Mouse (Mus musculus): ENCODE data around the gene Sf3a3. TPM values are rescaled to one million over a fixed set of nuclear protein-coding genes. Genes with fewer than 3 reads are reported as not detected.

Gene Sf3a3
- total RNA-seq, 1 experiment = 117 TPM

DNA sequence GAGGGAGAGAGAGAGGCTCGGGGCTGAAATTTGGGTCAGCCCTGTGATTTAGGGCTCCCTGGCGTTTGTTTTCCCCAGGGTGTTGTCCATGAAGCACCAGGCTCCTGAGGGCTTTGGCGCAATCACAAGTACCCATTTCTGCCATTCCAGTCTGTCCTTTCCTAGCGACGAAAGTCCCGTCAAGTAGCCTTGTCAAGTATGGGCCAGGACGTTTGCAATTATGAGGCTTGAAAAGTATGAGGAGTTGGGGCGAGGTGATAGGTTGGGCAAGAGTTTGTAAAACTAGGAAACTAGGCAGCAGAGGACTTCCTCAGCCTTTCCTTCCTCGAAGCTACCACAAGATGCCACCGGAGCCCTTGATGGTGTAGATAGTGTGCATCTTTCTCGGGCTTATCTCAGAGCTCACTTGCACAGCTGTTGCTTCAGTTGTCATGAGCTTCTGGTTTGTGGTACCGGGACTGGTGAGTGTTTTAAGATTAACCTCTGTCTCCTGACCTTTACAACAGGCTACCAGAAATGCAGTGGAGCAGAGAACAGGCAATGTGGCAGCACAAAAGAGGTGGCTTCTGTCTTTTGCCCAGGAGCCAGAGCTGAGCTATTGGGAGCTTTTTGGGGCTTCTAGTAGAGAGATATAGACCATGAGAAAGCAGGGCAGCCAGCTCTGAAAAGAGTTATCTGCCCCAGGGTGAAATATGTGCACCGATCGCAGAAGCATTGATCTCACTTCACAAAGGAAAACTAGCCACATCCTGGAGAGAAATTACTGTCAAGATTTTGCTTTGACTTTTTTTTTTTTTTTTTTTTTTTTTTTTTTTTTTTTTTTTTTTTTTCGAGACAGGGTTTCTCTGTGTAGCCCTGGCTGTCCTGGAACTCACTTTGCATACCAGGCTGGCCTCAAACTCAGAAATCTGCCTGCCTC, 38.0 kb downstream of the Sf3a3 start:
- H3K4me1 ChIP-seq (ENCODE audit: control insufficient read depth in 2 of 2, insufficient read depth in 2 of 2, low read length in 2 of 2, poor library complexity in 1 of 2) = peaks cover 0 to 2% of the 10 kb centered on the region in 2 experiments; a peak in 1 of 4 replicates
- H3K9ac ChIP-seq (ENCODE audit: insufficient read depth, low read depth, low read length, poor library complexity, severe bottlenecking) = no peak overlapping the region
- no peaks in the 10 kb centered on the region for H3K9me3 ChIP-seq (ENCODE audit: control insufficient read depth, insufficient read depth, low read depth, low read length)
- H3K27ac ChIP-seq (ENCODE audit: insufficient read depth, low read depth, low read length, poor library complexity, severe bottlenecking) = no peak overlapping the region
- no peak for DNase-seq (ENCODE audit: low read depth, low spot score)
- no peak for TF ChIP-seq HCFC1 (IDR thresholded peaks at IDR 0.05; ENCODE audit: borderline replicate concordance, insufficient read depth, low read length)
- TF ChIP-seq ZNF384 (IDR thresholded peaks at IDR 0.05; ENCODE audit: low read depth, low read length) = peak; percentile 74
- H3K36me3 ChIP-seq (ENCODE audit: control insufficient read depth, insufficient read depth, low read length, poor library complexity, severe bottlenecking) = no peaks in the 10 kb centered on the region
- in situ Hi-C loops (cut with MboI; ENCODE audit: low sequenced_read_pairs in 2 of 2, unreplicated experiment in 2 of 2) = no loop called here
- H3K4me3 ChIP-seq (ENCODE audit: insufficient read depth in 1 of 2, low read depth in 1 of 2, low read length in 2 of 2, poor library complexity in 1 of 2, severe bottlenecking in 1 of 2) = peak overlapping the region; percentile 88 to 90

DNA sequence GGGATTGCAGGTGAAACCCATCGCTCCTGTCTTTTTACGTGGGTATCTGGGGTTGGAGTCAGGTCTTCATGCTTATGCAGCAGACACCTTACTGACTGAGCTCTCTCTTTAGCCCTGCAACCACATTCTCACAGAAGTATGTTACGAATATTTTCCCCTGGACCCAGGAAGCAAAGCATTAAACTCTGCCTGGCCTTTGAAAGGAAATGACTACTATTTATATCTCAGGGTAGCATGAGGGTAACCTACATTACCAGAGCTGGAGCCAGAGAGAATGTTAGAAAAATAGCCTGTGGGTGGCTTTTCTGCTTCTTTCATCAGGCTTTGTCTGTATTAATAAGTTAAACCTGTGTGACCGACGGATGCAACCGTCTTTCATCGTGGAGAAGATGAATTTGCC, 41.0 kb downstream of the Sf3a3 start:
- DNase-seq (ENCODE audit: low read depth, low spot score) = no peak
- no peak overlapping the region for H3K4me3 ChIP-seq (ENCODE audit: insufficient read depth in 1 of 2, low read depth in 1 of 2, low read length in 2 of 2, poor library complexity in 1 of 2, severe bottlenecking in 1 of 2)
- H3K4me1 ChIP-seq (ENCODE audit: control insufficient read depth in 2 of 2, insufficient read depth in 2 of 2, low read length in 2 of 2, poor library complexity in 1 of 2) = peaks cover 0 to 5% of the 10 kb centered on the region in 2 experiments; a peak in 1 of 4 replicates
- H3K27ac ChIP-seq (ENCODE audit: insufficient read depth, low read depth, low read length, poor library complexity, severe bottlenecking) = no peak overlapping the region
- no peak overlapping the region for H3K9ac ChIP-seq (ENCODE audit: insufficient read depth, low read depth, low read length, poor library complexity, severe bottlenecking)
- no peaks in the 10 kb centered on the region for H3K36me3 ChIP-seq (ENCODE audit: control insufficient read depth, insufficient read depth, low read length, poor library complexity, severe bottlenecking)
- in situ Hi-C loops (cut with MboI; ENCODE audit: low sequenced_read_pairs in 2 of 2, unreplicated experiment in 2 of 2) = no loop called here
- H3K9me3 ChIP-seq (ENCODE audit: control insufficient read depth, insufficient read depth, low read depth, low read length) = no peaks in the 10 kb centered on the region
- no peak for TF ChIP-seq ZC3H11A (IDR thresholded peaks at IDR 0.05; ENCODE audit: borderline replicate concordance, low read depth, low read length)
- no peak for TF ChIP-seq HCFC1 (IDR thresholded peaks at IDR 0.05; ENCODE audit: borderline replicate concordance, insufficient read depth, low read length)
- TF ChIP-seq MAFK (IDR thresholded peaks at IDR 0.05; ENCODE audit: insufficient read depth, low read depth, low read length) = no peak
- no peak for TF ChIP-seq ZNF384 (IDR thresholded peaks at IDR 0.05; ENCODE audit: low read depth, low read length)
- no peak for TF ChIP-seq CHD2 (IDR thresholded peaks at IDR 0.05; ENCODE audit: low read depth, low read length)

DNA sequence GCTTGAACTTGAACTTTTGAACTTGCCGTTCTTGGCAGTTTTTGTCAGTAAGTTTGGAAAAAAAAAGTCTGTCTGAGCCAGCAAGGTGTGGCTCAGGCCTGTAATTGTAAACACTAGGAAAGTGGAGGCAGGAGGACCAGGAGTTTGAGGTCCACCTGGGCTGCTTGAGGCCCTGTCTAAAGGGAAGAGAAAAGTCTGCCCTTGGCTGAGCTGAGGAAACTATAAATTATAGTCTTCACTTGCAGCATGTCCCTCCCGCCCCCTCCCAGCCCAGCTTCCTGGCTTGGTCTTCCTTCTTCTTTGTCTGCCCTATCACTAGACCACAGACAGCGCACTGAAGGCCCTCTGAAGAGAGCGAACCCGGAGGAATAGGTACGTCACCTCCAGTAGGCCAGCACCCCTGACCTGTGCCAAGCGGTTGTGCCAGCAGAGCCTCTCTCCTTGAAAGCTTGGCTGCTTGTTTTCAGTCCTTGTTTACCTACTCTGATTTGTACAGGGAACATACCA, 44.8 kb downstream of the Sf3a3 start:
- Histone ChIP-seq H3K9ac (ENCODE audit: insufficient read depth, low read depth, low read length, poor library complexity, severe bottlenecking) (no peak overlapping the region), H3K4me1 (ENCODE audit: control insufficient read depth in 2 of 2, insufficient read depth in 2 of 2, low read length in 2 of 2, poor library complexity in 1 of 2) (peaks cover 0 to 5% of the 10 kb centered on the region in 2 experiments; a peak in 1 of 4 replicates), H3K9me3 (ENCODE audit: control insufficient read depth, insufficient read depth, low read depth, low read length) (no peaks in the 10 kb centered on the region), H3K27ac (ENCODE audit: insufficient read depth, low read depth, low read length, poor library complexity, severe bottlenecking) (no peak overlapping the region), H3K36me3 (ENCODE audit: control insufficient read depth, insufficient read depth, low read length, poor library complexity, severe bottlenecking) (no peaks in the 10 kb centered on the region), H3K4me3 (ENCODE audit: insufficient read depth in 1 of 2, low read depth in 1 of 2, low read length in 2 of 2, poor library complexity in 1 of 2, severe bottlenecking in 1 of 2) (no peak overlapping the region)
- DNase-seq (ENCODE audit: low read depth, low spot score) = no peak
- in situ Hi-C loops (cut with MboI; ENCODE audit: low sequenced_read_pairs in 2 of 2, unreplicated experiment in 2 of 2) = no loop called here
- TF ChIP-seq ZC3H11A (IDR thresholded peaks at IDR 0.05; ENCODE audit: borderline replicate concordance, low read depth, low read length) = no peak
- no peak for TF ChIP-seq ZNF384 (IDR thresholded peaks at IDR 0.05; ENCODE audit: low read depth, low read length)
- TF ChIP-seq CHD2 (IDR thresholded peaks at IDR 0.05; ENCODE audit: low read depth, low read length) = no peak
- TF ChIP-seq HCFC1 (IDR thresholded peaks at IDR 0.05; ENCODE audit: borderline replicate concordance, insufficient read depth, low read length) = no peak
- TF ChIP-seq MAFK (IDR thresholded peaks at IDR 0.05; ENCODE audit: insufficient read depth, low read depth, low read length) = no peak

DNA sequence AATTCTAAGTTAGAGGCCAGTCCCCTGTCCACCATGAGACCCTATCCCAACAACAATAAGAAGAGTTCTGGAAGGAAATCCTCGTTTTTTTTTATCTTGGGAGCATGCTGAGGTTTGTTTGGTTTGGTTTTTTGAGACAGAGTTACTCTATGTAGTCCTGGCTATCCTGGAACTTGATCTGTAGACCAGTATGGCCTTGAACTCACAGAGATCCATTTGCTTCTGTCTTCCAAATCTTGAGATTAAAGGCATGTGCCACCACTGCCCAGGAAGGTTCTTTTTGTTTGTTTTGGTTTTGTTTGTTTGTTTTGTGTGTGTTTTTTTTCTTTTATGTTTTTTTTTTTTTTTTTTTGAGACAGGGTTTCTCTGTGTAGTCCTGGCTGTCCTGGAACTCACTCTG, 46.6 kb downstream of the Sf3a3 start:
- DNase-seq (ENCODE audit: low read depth, low spot score) = no peak
- no peaks in the 10 kb centered on the region for H3K36me3 ChIP-seq (ENCODE audit: control insufficient read depth, insufficient read depth, low read length, poor library complexity, severe bottlenecking)
- no peak for TF ChIP-seq ZNF384 (IDR thresholded peaks at IDR 0.05; ENCODE audit: low read depth, low read length)
- no peak for TF ChIP-seq ZC3H11A (IDR thresholded peaks at IDR 0.05; ENCODE audit: borderline replicate concordance, low read depth, low read length)
- no peak for TF ChIP-seq HCFC1 (IDR thresholded peaks at IDR 0.05; ENCODE audit: borderline replicate concordance, insufficient read depth, low read length)
- TF ChIP-seq MAFK (IDR thresholded peaks at IDR 0.05; ENCODE audit: insufficient read depth, low read depth, low read length) = no peak
- TF ChIP-seq CHD2 (IDR thresholded peaks at IDR 0.05; ENCODE audit: low read depth, low read length) = no peak
- no peaks in the 10 kb centered on the region for H3K9me3 ChIP-seq (ENCODE audit: control insufficient read depth, insufficient read depth, low read depth, low read length)
- peaks cover 0 to 5% of the 10 kb centered on the region in 2 experiments; a peak in 1 of 4 replicates for H3K4me1 ChIP-seq (ENCODE audit: control insufficient read depth in 2 of 2, insufficient read depth in 2 of 2, low read length in 2 of 2, poor library complexity in 1 of 2)
- H3K27ac ChIP-seq (ENCODE audit: insufficient read depth, low read depth, low read length, poor library complexity, severe bottlenecking) = no peak overlapping the region
- H3K4me3 ChIP-seq (ENCODE audit: insufficient read depth in 1 of 2, low read depth in 1 of 2, low read length in 2 of 2, poor library complexity in 1 of 2, severe bottlenecking in 1 of 2) = no peak overlapping the region
- in situ Hi-C loops (cut with MboI; ENCODE audit: low sequenced_read_pairs in 2 of 2, unreplicated experiment in 2 of 2) = no loop called here
- no peak overlapping the region for H3K9ac ChIP-seq (ENCODE audit: insufficient read depth, low read depth, low read length, poor library complexity, severe bottlenecking)

All from ES-E14 (cell line).